Mouse (Mus musculus): ENCODE results near the gene Kctd11. TPM values are rescaled to one million over a fixed set of nuclear protein-coding genes. Genes with fewer than 3 reads are reported as not detected.
A peak's percentile ranks its signal among the peaks of the same experiment; 100 is the strongest.
"Not testable (repeated sequence)": the region's sequence is repeated elsewhere in the genome, so short reads cannot be mapped to it uniquely, and the experiment has no call there.

The Kctd11 gene
- polyA plus RNA-seq, 1 experiment from 2014 or later = 2.3 TPM

- ATAC-seq (ENCODE audit: low FRiP score) = no peak
- WGBS = 99% methylated on average over 2 of the region's 2 CpGs
Measured at GRCm38 (mm10) chr11:69870289-69871069, 10.7 kb downstream of the Kctd11 start.

GRCm38 (mm10) chr11:69867335-69867734, 13.9 kb downstream of the Kctd11 start:
- Histone ChIP-seq H3K36me3 (ENCODE audit: control insufficient read depth, insufficient read depth, low read length) (no peaks in the 10 kb centered on the region), H3K4me2 (replicated peaks; ENCODE audit: low read depth, low read length) (no peak overlapping the region), H3K4me1 (replicated peaks; ENCODE audit: control insufficient read depth, insufficient read depth, low read length) (no peaks in the 10 kb centered on the region), H3K9me3 (ENCODE audit: control insufficient read depth, low read length) (no peaks in the 10 kb centered on the region), H3K4me3 (ENCODE audit: low read depth, low read length) (no peak overlapping the region), H3K9ac (ENCODE audit: low read depth, low read length) (no peak overlapping the region), H3K27me3 (ENCODE audit: control insufficient read depth, insufficient read depth, low read length) (no peaks in the 10 kb centered on the region), H3K27ac (ENCODE audit: low read depth, low read length) (no peak overlapping the region)
- no peak for ATAC-seq (ENCODE audit: low FRiP score)
- WGBS = 76% methylated on average over 9 of the region's 9 CpGs
- DNase-seq (ENCODE audit: low spot score) = no peak

More at GRCm38 (mm10) chr11:69870289-69871069, 10.7 kb downstream of the Kctd11 start:
- Histone ChIP-seq H3K27me3 (ENCODE audit: control insufficient read depth, insufficient read depth, low read length) (no peaks in the 10 kb centered on the region), H3K9me3 (ENCODE audit: control insufficient read depth, low read length) (no peaks in the 10 kb centered on the region), H3K4me2 (replicated peaks; ENCODE audit: low read depth, low read length) (no peak overlapping the region), H3K4me3 (ENCODE audit: low read depth, low read length) (no peak overlapping the region), H3K9ac (ENCODE audit: low read depth, low read length) (no peak overlapping the region), H3K4me1 (replicated peaks; ENCODE audit: control insufficient read depth, insufficient read depth, low read length) (no peaks in the 10 kb centered on the region), H3K27ac (ENCODE audit: low read depth, low read length) (no peak overlapping the region), H3K36me3 (ENCODE audit: control insufficient read depth, insufficient read depth, low read length) (no peaks in the 10 kb centered on the region)
- no peak for DNase-seq (ENCODE audit: low spot score)

GRCm38 (mm10) chr11:69865561-69865960, 15.6 kb downstream of the Kctd11 start:
- no peak overlapping the region for H3K27ac ChIP-seq (ENCODE audit: low read depth, low read length)
- ATAC-seq (ENCODE audit: low FRiP score) (no peak), DNase-seq (ENCODE audit: low spot score) (no peak)
- no peaks in the 10 kb centered on the region for H3K4me1 ChIP-seq (replicated peaks; ENCODE audit: control insufficient read depth, insufficient read depth, low read length)
- WGBS = 88% methylated on average over 9 of the region's 9 CpGs
- no peaks in the 10 kb centered on the region for H3K27me3 ChIP-seq (ENCODE audit: control insufficient read depth, insufficient read depth, low read length)
- H3K9ac ChIP-seq (ENCODE audit: low read depth, low read length) = no peak overlapping the region
- H3K4me2 ChIP-seq (replicated peaks; ENCODE audit: low read depth, low read length) = no peak overlapping the region
- H3K36me3 ChIP-seq (ENCODE audit: control insufficient read depth, insufficient read depth, low read length) = no peaks in the 10 kb centered on the region
- no peak overlapping the region for H3K4me3 ChIP-seq (ENCODE audit: low read depth, low read length)
- H3K9me3 ChIP-seq (ENCODE audit: control insufficient read depth, low read length) = no peaks in the 10 kb centered on the region

- DNase-seq (ENCODE audit: low spot score) (no peak), ATAC-seq (ENCODE audit: low FRiP score) (no peak)
- 66% methylated on average over 8 of the region's 8 CpGs for WGBS
- no peaks in the 10 kb centered on the region for H3K36me3 ChIP-seq (ENCODE audit: control insufficient read depth, insufficient read depth, low read length)
- H3K9ac ChIP-seq (ENCODE audit: low read depth, low read length) = no peak overlapping the region
- no peaks in the 10 kb centered on the region for H3K4me1 ChIP-seq (replicated peaks; ENCODE audit: control insufficient read depth, insufficient read depth, low read length)
- H3K27ac ChIP-seq (ENCODE audit: low read depth, low read length) = no peak overlapping the region
- no peak overlapping the region for H3K4me2 ChIP-seq (replicated peaks; ENCODE audit: low read depth, low read length)
- no peak overlapping the region for H3K4me3 ChIP-seq (ENCODE audit: low read depth, low read length)
- no peaks in the 10 kb centered on the region for H3K27me3 ChIP-seq (ENCODE audit: control insufficient read depth, insufficient read depth, low read length)
- H3K9me3 ChIP-seq (ENCODE audit: control insufficient read depth, low read length) = no peaks in the 10 kb centered on the region
Measured at GRCm38 (mm10) chr11:69864138-69864860, 16.9 kb downstream of the Kctd11 start.

GRCm38 (mm10) chr11:69863729-69864128, 17.5 kb downstream of the Kctd11 start:
- H3K27ac ChIP-seq (ENCODE audit: low read depth, low read length); H3K4me1 ChIP-seq (replicated peaks; ENCODE audit: control insufficient read depth, insufficient read depth, low read length); DNase-seq (ENCODE audit: low spot score); H3K4me2 ChIP-seq (replicated peaks; ENCODE audit: low read depth, low read length); H3K9ac ChIP-seq (ENCODE audit: low read depth, low read length); H3K27me3 ChIP-seq (ENCODE audit: control insufficient read depth, insufficient read depth, low read length); ATAC-seq (ENCODE audit: low FRiP score); H3K36me3 ChIP-seq (ENCODE audit: control insufficient read depth, insufficient read depth, low read length); H3K4me3 ChIP-seq (ENCODE audit: low read depth, low read length); H3K9me3 ChIP-seq (ENCODE audit: control insufficient read depth, low read length): not testable (repeated sequence)
- 82% methylated on average over 3 of the region's 3 CpGs for WGBS

- Histone ChIP-seq H3K9ac (ENCODE audit: low read depth, low read length) (no peak within 1 kb of the TSS), H3K4me2 (replicated peaks; ENCODE audit: low read depth, low read length) (peak within 1 kb of the TSS; percentile 7; the same call in 1 of the 2 replicates), H3K27ac (ENCODE audit: low read depth, low read length) (no peak within 1 kb of the TSS), H3K27me3 (ENCODE audit: control insufficient read depth, insufficient read depth, low read length) (peaks cover 17% of the 10 kb centered on the region), H3K4me3 (ENCODE audit: low read depth, low read length) (no peak within 1 kb of the TSS), H3K36me3 (ENCODE audit: control insufficient read depth, insufficient read depth, low read length) (no peaks in the 10 kb centered on the region), H3K9me3 (ENCODE audit: control insufficient read depth, low read length) (no peaks in the 10 kb centered on the region), H3K4me1 (replicated peaks; ENCODE audit: control insufficient read depth, insufficient read depth, low read length) (peaks cover 3% of the 10 kb centered on the region; the same call in 1 of the 2 replicates)
- WGBS = 23% methylated on average over 29 of the region's 30 CpGs
- ATAC-seq (ENCODE audit: low FRiP score) = no peak
- DNase-seq (ENCODE audit: low spot score) = no peak
Measured at GRCm38 (mm10) chr11:69858113-69858998, 22.9 kb downstream of the Kctd11 start, which contains the start of gene Tnk1. Tnk1 (minus strand) TSS chr11:69858730.

GRCm38 (mm10) chr11:69855347-69855746, 25.9 kb downstream of the Kctd11 start:
- H3K9ac ChIP-seq (ENCODE audit: low read depth, low read length) = no peak overlapping the region
- no peak overlapping the region for H3K4me3 ChIP-seq (ENCODE audit: low read depth, low read length)
- no peak overlapping the region for H3K4me2 ChIP-seq (replicated peaks; ENCODE audit: low read depth, low read length)
- WGBS = 19% methylated on average over 16 of the region's 16 CpGs
- no peaks in the 10 kb centered on the region for H3K9me3 ChIP-seq (ENCODE audit: control insufficient read depth, low read length)
- H3K27ac ChIP-seq (ENCODE audit: low read depth, low read length) = no peak overlapping the region
- H3K4me1 ChIP-seq (replicated peaks; ENCODE audit: control insufficient read depth, insufficient read depth, low read length) = peaks cover 3% of the 10 kb centered on the region; the same call in 1 of the 2 replicates
- ATAC-seq (ENCODE audit: low FRiP score) = peak; percentile 68
- peak; percentile 65 for DNase-seq (ENCODE audit: low spot score)
- peaks cover 17% of the 10 kb centered on the region for H3K27me3 ChIP-seq (ENCODE audit: control insufficient read depth, insufficient read depth, low read length)
- H3K36me3 ChIP-seq (ENCODE audit: control insufficient read depth, insufficient read depth, low read length) = no peaks in the 10 kb centered on the region

GRCm38 (mm10) chr11:69854680-69855079, 26.5 kb downstream of the Kctd11 start:
- Histone ChIP-seq H3K27me3 (ENCODE audit: control insufficient read depth, insufficient read depth, low read length) (peaks cover 17% of the 10 kb centered on the region), H3K9ac (ENCODE audit: low read depth, low read length) (no peak overlapping the region), H3K27ac (ENCODE audit: low read depth, low read length) (no peak overlapping the region), H3K4me2 (replicated peaks; ENCODE audit: low read depth, low read length) (no peak overlapping the region), H3K4me3 (ENCODE audit: low read depth, low read length) (no peak overlapping the region), H3K36me3 (ENCODE audit: control insufficient read depth, insufficient read depth, low read length) (no peaks in the 10 kb centered on the region), H3K4me1 (replicated peaks; ENCODE audit: control insufficient read depth, insufficient read depth, low read length) (peaks cover 3% of the 10 kb centered on the region; the same call in 1 of the 2 replicates), H3K9me3 (ENCODE audit: control insufficient read depth, low read length) (no peaks in the 10 kb centered on the region)
- 90% methylated on average over 10 of the region's 10 CpGs for WGBS
- ATAC-seq (ENCODE audit: low FRiP score) (no peak), DNase-seq (ENCODE audit: low spot score) (no peak)

All from hindbrain, embryonic 11.5 days (tissue).